Mouse (Mus musculus): Measurements from ENCODE around the gene Rpusd1.

DNA sequence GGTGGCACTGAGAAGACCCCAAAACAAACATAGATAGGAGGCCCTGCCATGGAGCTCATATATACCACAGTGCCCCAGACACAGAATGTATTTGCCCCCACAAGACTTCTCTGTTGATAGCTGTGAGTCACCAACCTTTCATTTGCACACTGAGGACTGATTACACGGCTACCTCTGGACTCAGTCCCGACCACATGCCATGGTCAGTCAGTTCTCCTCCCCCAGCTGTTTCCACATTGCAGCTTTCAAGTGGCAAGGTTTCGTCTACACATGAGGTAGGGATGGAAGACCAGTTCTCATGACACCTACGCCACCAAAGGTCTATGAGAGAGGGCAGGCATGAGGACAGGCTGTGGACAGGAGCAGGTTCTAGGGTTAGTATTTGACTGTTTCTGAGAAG is 16.3 kb upstream of the Rpusd1 start:
- no peak for TF ChIP-seq CTCF (conservative IDR thresholded peaks at IDR 0.05 in 1 of 2, IDR thresholded peaks at IDR 0.05 in 1 of 2; ENCODE audit: low read depth in 2 of 2, low read length in 2 of 2)
- no peak for TF ChIP-seq EP300 (IDR thresholded peaks at IDR 0.05; ENCODE audit: low read length)
- TF ChIP-seq MXI1 (IDR thresholded peaks at IDR 0.05; ENCODE audit: low read depth, low read length), result no peak
- TF ChIP-seq MYC (IDR thresholded peaks at IDR 0.05; ENCODE audit: low read depth, low read length), result no peak
- no peak for TF ChIP-seq POLR2AphosphoS2 (IDR thresholded peaks at IDR 0.05; ENCODE audit: low read depth, low read length)
- no peak for TF ChIP-seq ZC3H11A (IDR thresholded peaks at IDR 0.05; ENCODE audit: low read depth, low read length)
- no peak for TF ChIP-seq TCF12 (IDR thresholded peaks at IDR 0.05; ENCODE audit: low read depth, low read length)
- TF ChIP-seq MAZ (IDR thresholded peaks at IDR 0.05; ENCODE audit: low read depth, low read length), result no peak
- no peak for TF ChIP-seq UBTF (IDR thresholded peaks at IDR 0.05; ENCODE audit: low read depth, low read length)
- no peak for TF ChIP-seq CHD1 (IDR thresholded peaks at IDR 0.05; ENCODE audit: low read depth, low read length)
- TF ChIP-seq ZKSCAN1 (IDR thresholded peaks at IDR 0.05; ENCODE audit: borderline replicate concordance, low read depth, low read length), result no peak
- no peak for TF ChIP-seq CHD2 (IDR thresholded peaks at IDR 0.05; ENCODE audit: low read length)

All from CH12.LX (cell line).